Mouse (Mus musculus): ENCODE data around the gene Tex9.

GRCm38 (mm10) chr9:72459703-72460102, 32.3 kb downstream of the Tex9 start:
- TF ChIP-seq CTCF (conservative IDR thresholded peaks at IDR 0.05; ENCODE audit: insufficient read depth, insufficient read length, low read depth, low read length): no peak
- TF ChIP-seq POLR2A (IDR thresholded peaks at IDR 0.05; ENCODE audit: low read depth, low read length): no peak

Data from kidney, adult 2 months (tissue).